Mouse (Mus musculus): Measurements from ENCODE around the gene Eif3m.

The Eif3m gene

GRCm38 (mm10) chr2:105016192-105016966 is 501 bp downstream of the Eif3m start:
- no peak for DNase-seq (ENCODE audit: low read depth, low spot score)

- no peak for DNase-seq (ENCODE audit: low read depth, low spot score)
These were observed 9.6 kb downstream of the Eif3m start for GRCm38 (mm10) chr2:105007236-105007635.

GRCm38 (mm10) chr2:104996201-104996600 is 20.7 kb downstream of the Eif3m start:
- no peak for DNase-seq (ENCODE audit: low read depth, low spot score)

- no peak for DNase-seq (ENCODE audit: low read depth, low spot score)
These were observed 22.4 kb downstream of the Eif3m start for GRCm38 (mm10) chr2:104994436-104994835.

- DNase-seq (ENCODE audit: low read depth, low spot score): peak; percentile 44
These were observed 27.9 kb downstream of the Eif3m start for GRCm38 (mm10) chr2:104988974-104989373.

GRCm38 (mm10) chr2:104985796-104986195 is 31.1 kb downstream of the Eif3m start:
- peak; percentile 25 for DNase-seq (ENCODE audit: low read depth, low spot score)

- DNase-seq (ENCODE audit: low read depth, low spot score): no peak
These were observed 35.2 kb downstream of the Eif3m start for GRCm38 (mm10) chr2:104981712-104982111.

- DNase-seq (ENCODE audit: low read depth, low spot score): no peak
These were observed 52.4 kb downstream of the Eif3m start for GRCm38 (mm10) chr2:104964492-104964891.
